Mouse (Mus musculus): Measurements from ENCODE around the gene Timm22.

DNA sequence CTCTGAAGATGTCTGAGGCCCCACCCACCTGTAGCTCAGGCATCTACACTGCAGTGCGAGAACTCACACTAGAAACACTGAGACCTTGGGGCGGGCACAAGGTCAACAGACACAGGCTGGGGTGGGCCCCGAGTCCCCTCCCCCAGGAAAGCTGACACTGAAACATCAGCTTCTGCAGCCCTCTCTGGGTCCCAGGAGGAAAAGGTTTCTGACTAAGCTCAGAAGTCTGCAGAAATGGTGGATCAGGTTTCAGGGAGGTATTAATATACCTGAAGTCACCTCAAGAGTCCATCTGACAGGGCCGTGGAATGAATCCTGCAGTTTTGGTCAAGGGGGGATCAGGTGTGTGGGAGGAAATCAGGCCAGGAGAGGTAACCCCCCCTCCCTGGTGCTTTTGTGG lies 59.1 kb downstream of the Timm22 start:
- TF ChIP-seq CTCF (IDR thresholded peaks at IDR 0.05; ENCODE audit: extremely low read depth, insufficient read length, insufficient replicate concordance, low read depth, low read length) (no peak), POLR2A (IDR thresholded peaks at IDR 0.05; ENCODE audit: low read depth, low read length) (no peak)
